Mouse (Mus musculus) bone marrow, adult 2 months (tissue): ENCODE results near the gene 4931429L15Rik.
"Not testable (repeated sequence)": the region's sequence is repeated elsewhere in the genome, so short reads cannot be mapped to it uniquely, and the experiment has no call there.

Experiments
- CTCF ChIP-seq: fragments of 200-500 bp; IDR thresholded peaks from 2 replicates; pipeline ENCODE4 v1.5.1; 2011; ENCODE audit warnings: low read length, control low read depth; ENCODE audit not compliant: control insufficient read depth, insufficient read depth
- POLR2A ChIP-seq: fragments of 200-500 bp; IDR thresholded peaks from 2 replicates; pipeline ENCODE4 v1.6.1; 2011; ENCODE audit warnings: low read depth, mild to moderate bottlenecking, control low read depth, low read length, borderline replicate concordance; ENCODE audit not compliant: control insufficient read depth

- TF ChIP-seq POLR2A, CTCF: not testable (repeated sequence)
These were observed at the start of gene 4931429L15Rik for GRCm38 (mm10) chr9:46319886-46320285.
